Mouse (Mus musculus): ENCODE measurements around the gene Sh3gl3.
A peak's percentile ranks its signal among the peaks of the same experiment; 100 is the strongest.

Gene Sh3gl3

GRCm38 (mm10) chr7:82173540-82173939, at the start of gene Sh3gl3:
Gene Sh3gl3, plus strand, starts transcription at chr7:82173840.
- DNase-seq: no peak

GRCm38 (mm10) chr7:82138196-82138595, 35.4 kb upstream of the Sh3gl3 start:
- DNase-seq: no peak

DNA sequence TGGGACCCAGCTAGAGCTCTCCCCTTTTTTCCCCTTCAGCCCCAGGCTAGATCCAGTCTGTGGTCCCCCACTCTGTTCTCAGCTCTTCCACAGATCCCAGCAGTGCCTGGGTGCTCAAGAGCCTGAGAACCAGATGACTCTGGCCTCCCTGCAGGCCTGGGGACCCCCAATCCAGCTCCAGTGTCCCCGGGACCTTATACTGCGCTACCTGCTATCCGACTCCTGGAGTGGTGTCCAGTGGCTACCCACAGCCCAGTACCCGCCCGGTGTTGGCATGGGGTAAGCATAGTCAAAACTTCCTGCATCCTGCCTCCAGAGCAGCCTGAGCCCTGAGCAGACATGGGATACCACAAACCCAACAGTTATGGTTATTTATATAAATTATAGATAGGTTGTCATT, 26.5 kb upstream of the Sh3gl3 start:
- no peak for DNase-seq

GRCm38 (mm10) chr7:82164681-82165080, 9.0 kb upstream of the Sh3gl3 start:
- DNase-seq: no peak

- DNase-seq: peak; percentile 93
These were observed 1.1 kb downstream of the Sh3gl3 start for GRCm38 (mm10) chr7:82174571-82175326.

DNA sequence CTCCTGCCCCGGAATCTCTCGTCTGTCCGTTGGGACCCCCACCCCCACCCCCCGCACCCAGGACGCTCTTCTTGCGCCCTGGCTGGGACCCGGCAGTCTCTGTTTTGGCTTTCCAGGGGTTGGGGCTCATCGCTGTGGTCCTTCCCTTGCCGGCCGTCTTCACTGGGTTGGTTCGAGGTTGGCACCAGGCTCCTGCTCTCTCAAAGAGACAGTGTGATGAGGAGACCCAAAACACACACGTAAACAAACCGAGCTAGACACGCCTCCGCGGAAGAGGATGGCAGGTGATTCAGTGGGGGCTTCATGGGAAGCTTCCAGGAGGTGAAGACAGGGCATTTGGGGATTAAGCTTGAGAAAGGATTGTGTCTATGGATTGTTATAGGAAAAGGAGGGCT, 1.7 kb downstream of the Sh3gl3 start:
- no peak for DNase-seq

DNA sequence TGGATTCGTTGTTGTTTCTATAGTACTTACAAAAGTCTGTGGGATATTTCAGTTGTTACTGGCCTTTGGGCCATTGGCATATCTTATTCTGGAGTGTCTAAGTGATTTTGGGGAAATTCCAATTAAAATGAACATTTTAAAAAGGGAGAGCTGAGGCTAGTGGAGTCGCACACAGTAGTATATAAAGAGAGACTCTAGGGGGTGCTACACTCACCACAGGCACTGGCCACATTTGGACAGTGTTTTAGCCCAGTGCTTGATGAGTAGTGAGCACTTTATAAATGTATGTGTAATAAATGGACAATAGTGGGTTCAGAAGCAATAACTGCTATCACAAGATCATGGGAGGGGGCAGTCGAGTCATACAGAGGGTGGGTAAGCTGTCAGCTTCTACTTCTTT, 2.6 kb downstream of the Sh3gl3 start:
- DNase-seq: no peak

- no peak for DNase-seq
These were observed 3.7 kb downstream of the Sh3gl3 start for GRCm38 (mm10) chr7:82177336-82177735.

DNA sequence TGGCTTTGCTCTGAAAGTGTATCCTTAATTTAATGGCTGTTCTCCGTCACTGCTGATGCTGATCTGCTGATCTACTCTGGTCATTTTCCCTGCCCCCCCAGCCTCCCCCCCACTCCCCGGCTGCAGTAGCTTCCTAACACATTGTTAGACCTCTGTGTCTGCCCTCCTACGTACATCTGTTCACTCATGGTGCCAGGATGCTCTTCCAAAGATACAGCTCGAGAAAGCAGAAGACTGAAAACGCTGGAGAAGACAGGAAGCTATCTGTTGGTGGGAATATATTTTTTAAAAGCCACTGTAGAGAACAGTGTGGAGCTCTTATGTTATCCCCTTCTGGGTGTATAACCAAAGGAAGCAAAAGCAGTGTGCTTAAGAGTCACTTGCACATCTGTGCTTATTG, 7.3 kb downstream of the Sh3gl3 start:
- no peak for DNase-seq

DNA sequence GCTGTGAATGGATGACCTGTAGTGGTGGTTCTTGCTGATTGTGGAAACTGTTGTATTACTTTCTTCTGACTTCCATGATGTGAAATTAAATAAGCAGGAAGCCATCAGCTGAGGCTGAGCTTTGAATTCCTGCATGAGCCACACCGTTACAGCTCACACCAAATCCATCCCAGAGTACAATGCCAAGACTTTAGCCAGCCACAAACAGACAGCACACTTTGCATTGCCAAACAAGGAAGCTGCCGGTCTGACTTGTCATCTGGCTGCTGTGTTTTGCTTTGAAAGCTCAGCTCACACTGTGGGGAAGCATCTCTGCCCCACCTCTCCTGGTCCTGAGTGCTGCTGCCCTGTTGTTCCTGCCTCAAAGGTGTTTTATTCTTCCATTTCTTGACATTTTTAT, 9.1 kb downstream of the Sh3gl3 start:
- no peak for DNase-seq

GRCm38 (mm10) chr7:82191604-82192003, 18.0 kb downstream of the Sh3gl3 start:
- DNase-seq: no peak

DNA sequence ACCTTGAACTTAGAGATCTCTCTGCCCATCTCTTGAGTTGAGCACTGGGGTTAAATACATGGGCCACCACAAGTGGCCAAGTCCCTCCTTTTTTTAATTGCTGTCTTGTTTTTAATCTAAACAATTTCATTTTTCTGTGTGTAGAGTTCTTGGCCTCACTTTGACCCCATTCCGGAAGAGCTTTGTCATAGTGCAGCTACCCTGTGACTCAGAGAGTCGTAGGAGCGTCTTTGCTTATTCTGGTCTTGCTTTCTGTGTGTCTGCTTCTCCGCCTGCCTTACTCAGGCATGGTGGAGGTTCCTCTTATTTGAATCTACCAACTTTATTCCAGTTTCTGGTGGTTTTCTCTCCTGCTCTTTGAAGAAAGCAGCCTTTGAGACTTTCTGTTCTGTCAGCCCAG, 18.9 kb downstream of the Sh3gl3 start:
- DNase-seq: no peak

GRCm38 (mm10) chr7:82203111-82203510, 29.5 kb downstream of the Sh3gl3 start:
- no peak for DNase-seq

GRCm38 (mm10) chr7:82204014-82204784, 30.6 kb downstream of the Sh3gl3 start:
- DNase-seq: no peak

- no peak for DNase-seq
These were observed 31.3 kb downstream of the Sh3gl3 start for GRCm38 (mm10) chr7:82204975-82205374.

DNA sequence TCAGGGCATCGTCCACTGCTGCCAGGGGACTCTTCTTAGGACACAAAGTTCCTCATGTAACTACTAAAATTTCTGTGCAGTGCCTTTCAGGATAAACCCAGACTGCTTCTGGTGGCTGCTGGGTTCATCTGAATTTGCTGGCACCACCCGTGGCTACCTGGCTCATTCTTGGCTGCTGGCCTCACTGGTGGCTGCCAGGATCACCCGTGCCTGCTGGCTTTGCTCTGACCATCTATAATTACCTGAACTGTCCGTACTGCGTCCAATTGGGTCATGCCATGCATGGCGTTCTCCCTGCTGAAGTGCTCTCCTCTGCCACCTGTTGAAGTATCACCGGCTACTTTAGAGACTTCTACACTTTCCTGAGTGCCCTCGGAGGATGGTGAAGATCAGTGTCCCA, 33.1 kb downstream of the Sh3gl3 start:
- no peak for DNase-seq

- peak; percentile 54 for DNase-seq
These were observed 47.8 kb downstream of the Sh3gl3 start for GRCm38 (mm10) chr7:82221380-82221933.

- DNase-seq: no peak
These were observed 50.5 kb downstream of the Sh3gl3 start for GRCm38 (mm10) chr7:82223906-82224846.

- DNase-seq: no peak
These were observed 59.6 kb downstream of the Sh3gl3 start for GRCm38 (mm10) chr7:82233201-82233600.

DNA sequence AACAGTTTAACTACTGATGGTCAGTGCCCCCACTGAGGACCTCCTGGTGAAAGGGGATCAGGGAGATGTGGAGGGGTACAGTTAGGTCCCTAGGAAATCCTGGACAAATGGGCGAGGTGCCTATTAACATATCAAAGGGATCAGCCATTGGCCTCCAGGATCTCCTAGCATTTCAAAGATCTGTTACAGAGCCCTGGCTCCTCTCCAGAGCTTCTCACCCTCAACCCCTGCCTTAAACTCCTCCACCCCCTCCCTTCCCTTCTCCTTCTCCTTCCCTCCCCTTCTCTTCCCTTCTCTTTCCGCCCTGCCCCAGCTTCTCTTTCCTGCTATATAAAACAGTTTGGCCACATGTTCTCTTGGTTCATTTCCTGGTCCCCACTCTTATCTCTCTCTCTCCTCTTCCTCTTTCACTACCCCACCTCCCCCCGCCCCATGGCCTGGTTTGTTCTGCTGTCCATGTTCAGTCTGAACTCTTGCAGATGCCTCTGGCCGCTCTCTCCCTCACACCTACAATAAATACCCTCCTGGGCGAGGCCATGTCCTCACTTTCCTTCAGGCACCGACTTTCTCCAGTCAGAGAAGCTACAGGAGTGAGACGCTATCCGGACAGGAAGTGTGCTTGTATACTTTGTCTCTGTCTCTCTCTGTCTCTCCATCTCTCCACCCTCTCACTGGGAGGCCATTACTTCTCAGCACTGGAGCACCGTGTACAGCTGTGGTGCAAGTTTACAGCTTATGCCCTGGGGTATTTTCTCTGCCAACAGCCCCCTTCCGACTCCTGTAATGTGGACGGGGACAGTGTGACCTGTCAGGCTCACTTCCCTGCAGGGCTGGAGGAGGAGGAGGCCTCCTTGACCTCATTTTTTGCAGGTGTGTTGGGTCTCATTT, 60.6 kb downstream of the Sh3gl3 start:
- no peak for DNase-seq

DNA sequence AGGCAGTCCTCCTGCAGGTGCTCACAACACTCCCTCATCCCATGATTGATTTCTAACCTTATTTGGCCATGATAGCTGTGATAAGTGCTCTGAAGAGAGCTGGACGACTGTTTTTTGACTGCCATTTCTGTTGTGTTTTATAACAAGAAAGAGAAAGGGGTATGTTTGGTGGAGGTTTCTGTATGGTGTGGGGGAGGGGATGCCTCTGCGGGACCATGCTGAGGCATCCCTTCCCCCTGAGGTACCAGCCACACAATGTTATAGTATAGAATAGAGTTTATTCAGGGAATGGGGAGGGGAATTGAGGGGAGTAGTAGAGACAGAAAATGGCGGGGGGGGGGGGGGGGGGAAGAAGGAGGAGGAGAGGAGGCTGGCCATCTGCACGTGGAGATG, 61.3 kb downstream of the Sh3gl3 start:
- no peak for DNase-seq

GRCm38 (mm10) chr7:82235486-82235885, 61.8 kb downstream of the Sh3gl3 start:
- DNase-seq: no peak

Measured in layer of hippocampus, adult 9-11 months (tissue).